Mouse (Mus musculus) monocyte, adult 5-6 weeks (primary cell): ENCODE data around the gene Crybg3. TPM values are rescaled to one million over a fixed set of nuclear protein-coding genes. Genes with fewer than 3 reads are reported as not detected.

Experiments
- ATAC-seq: fragments of 153-309, 156-312 bp; replicated peaks from 2 replicates; pipeline ENCODE4 v1.8.0; 2017; ENCODE audit warnings: mild to moderate bottlenecking; ENCODE audit not compliant: low TSS enrichment, insufficient number of reproducible peaks, severe bottlenecking, poor library complexity, low FRiP score
- total RNA-seq: library from RNA; stranded (forward); fragments of 200-1000, 200-491, 200-594 nt; gene quantifications from 3 replicates; pipeline ENCODE4 v1.2.3, GENCODE M21; 2017

Crybg3 gene
- total RNA-seq, 1 experiment from 2014 or later, result 49.4 TPM

DNA sequence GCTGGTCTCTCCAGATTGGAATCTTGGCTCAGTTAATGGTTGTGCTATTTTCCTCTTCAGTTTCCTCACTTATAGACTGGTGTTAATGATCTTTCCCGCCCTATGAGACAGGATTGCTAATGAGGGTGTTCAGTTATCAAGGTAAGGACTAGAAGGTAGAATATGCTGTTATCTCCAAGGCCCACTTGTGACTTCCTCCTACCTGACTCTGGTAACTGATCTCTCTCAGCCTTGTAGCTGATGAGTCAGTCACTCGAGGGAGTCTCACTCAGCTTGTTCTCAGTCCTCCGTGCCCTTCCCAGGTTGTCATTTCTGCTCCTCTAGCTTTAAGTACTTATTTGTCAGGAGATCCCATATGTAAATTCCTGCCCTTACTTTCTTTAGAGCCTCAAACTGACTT lies 122.8 kb downstream of the Crybg3 start:
- no peak for ATAC-seq

DNA sequence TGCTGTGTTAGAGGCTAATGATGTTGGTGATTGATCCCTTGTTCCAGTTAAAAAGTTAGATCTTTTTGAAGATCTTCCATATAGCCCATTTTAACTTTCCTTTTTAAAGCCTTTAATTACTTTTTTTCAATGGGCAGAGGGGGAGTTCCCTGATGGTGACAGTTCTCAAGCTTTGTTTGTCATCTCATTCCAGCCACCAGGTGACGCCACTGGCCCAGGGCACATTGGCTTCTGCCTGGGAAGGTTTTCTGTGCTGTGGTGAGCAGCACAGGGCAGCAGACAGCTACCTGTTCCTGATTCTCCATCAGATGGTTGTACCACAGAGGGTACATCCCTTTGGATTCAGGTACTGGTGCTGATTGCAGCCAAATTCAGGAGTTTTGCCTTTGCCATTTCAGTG lies 126.0 kb downstream of the Crybg3 start:
- ATAC-seq, result no peak

DNA sequence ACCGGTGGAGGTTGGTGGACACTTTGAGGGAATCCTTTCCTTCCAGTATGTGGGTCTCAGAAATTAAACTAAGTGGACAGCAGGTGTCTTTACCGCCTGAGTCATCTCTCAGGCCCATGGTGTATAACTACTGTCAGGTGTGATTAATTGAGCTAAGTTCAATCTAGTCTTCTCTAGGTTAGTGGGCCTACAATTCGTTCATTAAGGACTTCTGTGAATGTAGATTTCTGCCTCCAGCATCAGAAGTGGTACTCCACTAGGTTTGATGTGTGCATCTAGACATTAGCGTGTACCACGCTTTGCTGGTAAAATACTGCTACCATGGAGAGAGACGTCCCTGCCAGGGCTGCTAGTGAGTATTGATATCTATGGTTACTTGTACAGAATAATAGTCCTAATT lies 128.2 kb downstream of the Crybg3 start:
- ATAC-seq, result no peak

DNA sequence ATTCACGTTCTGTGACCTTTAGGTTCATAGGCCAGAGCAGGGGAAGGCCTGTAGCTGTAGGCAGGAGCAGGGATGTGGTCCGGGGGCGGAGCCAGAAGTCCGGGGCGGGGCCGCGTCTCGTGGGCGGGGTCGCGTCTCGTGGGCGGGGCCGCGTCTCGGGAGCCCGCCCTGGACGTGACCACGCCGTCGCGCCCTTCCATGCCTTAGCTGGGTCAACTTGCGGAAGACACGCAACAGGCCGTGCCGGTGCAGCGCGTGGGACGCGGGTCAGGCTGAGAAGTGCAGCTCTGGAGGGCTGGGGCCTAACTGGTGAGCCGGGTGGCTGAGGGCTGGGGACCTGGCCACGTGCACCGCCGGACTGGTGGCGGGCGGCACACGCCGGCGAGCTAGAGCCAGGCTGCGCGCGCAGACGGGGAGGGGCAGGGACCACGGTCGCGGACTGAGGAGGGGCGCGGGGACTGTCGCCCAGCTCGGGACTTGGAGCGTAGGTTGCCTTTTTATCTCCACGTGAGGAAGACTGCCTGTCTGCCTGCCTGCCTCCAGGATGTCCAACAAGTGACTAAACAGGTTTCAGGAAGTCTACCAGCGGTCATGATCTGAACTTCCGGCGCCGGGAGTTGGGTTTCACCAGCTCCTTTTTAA lies 129.0 kb downstream of the Crybg3 start, which contains the start of gene Riox2:
Gene Riox2, plus strand, starts transcription at position 139 of the 642 bp plus-strand sequence.
- peak; percentile 84 for ATAC-seq

DNA sequence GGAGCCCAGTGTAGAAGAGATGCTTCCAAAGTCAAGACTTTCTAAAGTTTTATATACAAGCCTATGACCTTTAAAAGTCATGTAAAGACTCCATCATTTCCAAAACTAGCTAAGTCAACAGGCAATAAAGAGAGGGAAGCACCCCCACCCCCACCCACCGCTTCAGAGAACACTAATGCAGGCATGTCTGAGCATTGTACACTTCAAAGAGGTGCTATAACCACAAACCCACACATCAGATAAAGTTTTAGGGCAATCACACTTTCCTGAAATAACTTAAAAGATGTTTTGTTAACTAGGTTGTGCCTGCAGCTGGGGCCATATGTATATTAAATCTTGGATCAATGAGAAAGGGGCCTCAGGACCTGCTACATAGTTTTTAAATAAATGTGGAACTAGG lies 130.9 kb downstream of the Crybg3 start:
- no peak for ATAC-seq

DNA sequence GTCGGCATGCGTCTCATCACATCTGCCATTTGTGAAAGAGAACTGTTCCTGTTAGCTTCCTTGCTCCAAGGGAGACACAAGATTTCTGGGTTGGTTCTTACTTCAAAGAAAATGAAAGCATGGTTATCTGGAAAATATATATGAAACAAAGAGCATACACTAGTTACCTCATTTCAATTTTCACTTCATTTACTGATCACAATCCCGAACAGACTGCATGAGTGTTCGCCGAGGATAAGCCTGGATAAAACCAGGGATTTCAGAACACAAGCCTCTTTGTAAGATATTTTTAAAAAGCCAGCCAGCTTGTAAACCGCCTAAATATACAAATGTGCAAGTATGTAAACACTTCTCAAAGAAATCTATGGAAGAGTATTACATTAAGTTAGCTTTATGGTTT lies 136.8 kb downstream of the Crybg3 start:
- no peak for ATAC-seq

GRCm38 (mm10) chr16:59463567-59463966 lies 137.2 kb downstream of the Crybg3 start:
- ATAC-seq, result no peak

DNA sequence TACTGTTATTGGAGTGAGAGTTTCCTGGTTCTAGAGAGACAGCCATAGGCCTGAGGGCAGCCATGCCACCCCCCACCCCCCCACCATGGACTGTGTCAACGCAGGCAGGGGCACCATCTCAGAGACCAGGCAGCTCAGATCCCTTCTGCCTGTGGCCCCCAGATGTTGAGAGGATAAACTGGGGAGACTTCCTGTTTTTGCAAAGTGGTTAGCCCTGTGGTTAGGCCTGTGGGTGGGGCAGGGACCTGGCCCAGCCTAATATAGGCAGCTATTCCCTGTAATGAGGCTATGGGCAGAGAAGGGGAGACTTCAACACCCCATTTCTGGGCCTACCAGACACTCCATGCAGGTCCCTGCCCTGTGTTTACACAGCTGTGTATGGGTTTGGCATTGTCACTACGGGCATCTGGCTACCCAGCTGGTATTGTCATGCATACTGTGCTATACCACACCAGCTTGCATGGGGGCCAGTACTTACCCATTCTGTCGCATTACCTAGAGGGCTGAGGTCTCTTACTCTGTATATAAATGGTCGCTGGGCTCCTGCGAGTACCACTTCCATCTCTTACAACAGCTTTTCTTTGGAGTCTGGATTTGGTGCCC lies 141.4 kb downstream of the Crybg3 start:
- peak; percentile 89 for ATAC-seq

GRCm38 (mm10) chr16:59451813-59452212 lies 149.0 kb downstream of the Crybg3 start:
- no peak for ATAC-seq

DNA sequence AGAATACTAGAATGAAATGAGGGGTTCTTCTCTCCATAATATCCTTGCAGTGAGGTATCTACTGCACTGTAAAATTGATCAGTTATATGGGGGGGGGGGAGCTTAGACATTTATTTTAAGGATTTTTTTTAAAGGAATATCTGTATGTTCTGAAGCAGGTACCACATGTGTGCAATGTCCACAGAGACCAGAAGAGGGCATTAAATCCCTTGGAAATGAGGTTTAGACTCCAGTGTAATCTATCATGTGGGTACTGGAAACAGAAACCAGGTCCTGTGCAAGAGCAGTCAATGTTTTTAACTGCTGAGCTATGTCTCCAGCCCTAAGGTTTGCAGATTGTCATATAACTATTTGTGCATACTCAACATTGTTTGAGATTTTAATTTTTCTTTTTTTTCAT lies 151.7 kb downstream of the Crybg3 start:
- no peak for ATAC-seq

DNA sequence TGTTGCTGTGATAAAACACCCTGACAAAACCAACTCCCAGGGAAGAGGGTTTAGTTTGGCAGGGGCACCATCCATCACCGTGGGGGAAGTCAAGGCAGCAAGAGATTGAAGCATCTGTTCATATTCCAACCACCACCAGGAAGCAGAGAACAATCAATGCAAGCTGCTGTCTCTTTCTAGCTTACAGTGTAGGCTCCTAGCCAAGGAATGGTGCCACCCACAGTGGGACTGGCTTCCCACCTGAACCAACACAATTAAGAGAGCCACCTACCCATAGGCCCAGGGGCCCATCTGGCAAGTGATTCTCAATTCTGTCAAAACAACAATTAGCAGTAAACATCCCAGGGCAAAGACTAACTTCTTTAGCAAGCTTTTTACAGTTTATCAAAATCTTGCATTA lies 152.6 kb downstream of the Crybg3 start:
- no peak for ATAC-seq

DNA sequence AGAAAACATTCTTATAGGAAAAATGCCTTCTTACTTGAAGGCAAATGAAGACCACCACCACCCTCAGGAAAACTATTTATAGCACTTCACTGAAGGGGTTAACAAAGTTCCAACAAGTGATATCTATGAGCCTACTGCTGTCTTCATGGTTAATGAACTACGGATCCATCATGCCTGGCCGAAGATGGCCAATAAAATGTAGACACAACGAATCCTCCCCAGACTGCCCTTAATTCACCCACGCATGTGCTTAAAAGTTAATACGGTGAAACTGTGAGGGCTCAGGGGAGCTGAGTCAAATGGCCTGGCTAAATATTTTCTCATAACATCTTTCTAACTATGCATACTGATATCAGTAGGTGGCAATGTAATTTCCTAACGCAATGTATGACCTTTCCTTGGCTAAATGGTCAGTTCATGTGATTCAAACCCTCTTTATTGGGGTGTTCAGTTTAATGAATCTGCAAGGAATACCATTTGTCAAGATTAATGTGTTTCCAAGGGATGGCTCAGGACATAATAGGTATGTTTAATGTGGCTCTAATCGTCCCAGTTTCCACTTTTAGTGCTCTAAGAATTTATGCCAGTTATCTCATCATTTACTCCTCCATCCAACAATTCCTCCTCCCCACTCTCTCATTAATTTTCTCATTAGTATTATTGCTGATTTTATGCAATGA lies 155.8 kb downstream of the Crybg3 start:
- no peak for ATAC-seq

Other genes with a start within 250 kb of the Crybg3 start
- not detected in 3 replicates for gene Olfr209, start 237.0 kb downstream of the Crybg3 start, total RNA-seq
- gene Gabrr3, start 193.6 kb downstream of the Crybg3 start, total RNA-seq, result not detected in 3 replicates
- gene Riox2, start 129.2 kb downstream of the Crybg3 start, total RNA-seq, result 46.0 to 76.4 TPM (median 67.2 TPM) in 3 replicates
- gene Arl6, start 38.4 kb upstream of the Crybg3 start, total RNA-seq, result 0.38 to 1.2 TPM in 2 of 3 replicates, not detected in the other